Comparison of ENCODE assay signal across 10 mouse cellular contexts in the genomic region with DNA sequence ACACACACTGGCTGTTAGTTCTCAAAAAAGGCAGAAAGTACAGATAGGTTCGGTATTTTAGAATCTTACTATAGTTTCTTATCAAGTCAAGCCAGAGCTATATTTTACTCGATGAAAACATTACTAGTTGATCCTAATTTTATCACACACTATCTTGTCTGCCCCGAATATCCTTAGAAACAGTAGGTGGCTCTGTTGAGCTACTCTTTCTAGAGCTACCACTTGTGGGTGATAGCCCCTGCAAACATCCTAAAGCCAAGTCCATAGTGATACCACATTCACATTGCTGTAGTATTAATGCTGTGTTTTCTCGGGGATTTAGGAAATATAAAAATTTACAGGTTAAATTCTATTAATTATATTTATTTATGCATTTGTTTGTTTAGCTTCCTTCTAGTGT.
DNase-seq lines count a peak whose midpoint lies in the region; ATAC-seq and TF ChIP-seq lines count a peak whose summit lies in the region.
"Had no signal": no experiment of that assay in that cellular context is flagged by ENCODE, and none has a peak within 500 bp of the region (broad histone marks: within the 10 kb centered on the region; RNA-seq: fewer than 3 reads in every experiment).

No protein-coding gene starts in this region.

- no peaks in the 10 kb centered on the region for H3K27me3 ChIP-seq in hindbrain, embryonic 11.5 days (ENCODE audit: control insufficient read depth, insufficient read depth, low read length)
- no peaks in the 10 kb centered on the region for H3K27me3 ChIP-seq in hindbrain, embryonic 16.5 days (replicated peaks; ENCODE audit: control insufficient read depth, insufficient read depth, low read length)
- no peaks in the 10 kb centered on the region for H3K27me3 ChIP-seq in Patski
- H3K27me3 ChIP-seq: liver, embryonic 13.5 days had no signal

- ATAC-seq in hindbrain, embryonic 11.5 days (ENCODE audit: low FRiP score): no peak
- ATAC-seq in hindbrain, embryonic 16.5 days: no peak
- no peak for ATAC-seq in Patski

- H3K27ac ChIP-seq in hindbrain, embryonic 11.5 days (ENCODE audit: low read depth, low read length): no peak overlapping the region
- H3K27ac ChIP-seq in hindbrain, embryonic 16.5 days (ENCODE audit: low read depth, low read length): no peak overlapping the region
- H3K27ac ChIP-seq: liver, embryonic 13.5 days had no signal

- H3K9me3 ChIP-seq in hindbrain, embryonic 11.5 days (ENCODE audit: control insufficient read depth, low read length): no peaks in the 10 kb centered on the region
- no peaks in the 10 kb centered on the region for H3K9me3 ChIP-seq in hindbrain, embryonic 16.5 days (ENCODE audit: control insufficient read depth, low read length)
- H3K9me3 ChIP-seq: liver, embryonic 13.5 days had no signal

- in situ Hi-C loops in Patski (cut with MboI; ENCODE audit: low pct_unique_long_range_greater_than_20kb): loop anchor here (5.0 kb wide), 1 partner anchor 1102 kb away; no protein-coding TSS in a partner anchor

- CTCF ChIA-PET in Patski (lab: Charles Lee): interaction anchor here (0.7 to 1.9 kb wide), 5 partner anchors 10 to 1098 kb away, joined by 3 to 9 read pairs (median 3); a partner anchor contains a TSS

- H3K9ac ChIP-seq in hindbrain, embryonic 11.5 days (ENCODE audit: low read depth, low read length): no peak overlapping the region
- H3K9ac ChIP-seq in hindbrain, embryonic 16.5 days (ENCODE audit: low read depth, low read length): no peak overlapping the region
- H3K9ac ChIP-seq: liver, embryonic 13.5 days had no signal

- H3K4me3 ChIP-seq in hindbrain, embryonic 11.5 days (ENCODE audit: low read depth, low read length): no peak overlapping the region
- H3K4me3 ChIP-seq in hindbrain, embryonic 16.5 days (ENCODE audit: low read length): no peak overlapping the region
- H3K4me3 ChIP-seq: liver, embryonic 13.5 days had no signal

- POLR2A ChIA-PET in Patski (lab: Charles Lee): no interaction called here

- DNase-seq in hindbrain, embryonic 11.5 days (ENCODE audit: low spot score): peak; percentile 2
- peak; percentile 5 for DNase-seq in lung, postnatal 10 days
- DNase-seq in lung, postnatal 36 days: no peak
- DNase-seq in Patski (ENCODE audit: low read depth, low spot score): peak; percentile 4
- peak; percentile 1 for DNase-seq in retina, postnatal 1 day
- no peak for DNase-seq in heart, adult 18-20 months
- DNase-seq: adrenal gland, postnatal 25 days; heart, postnatal 14 days; liver, embryonic 13.5 days had no signal

- H3K4me1 ChIP-seq in hindbrain, embryonic 11.5 days (replicated peaks; ENCODE audit: control insufficient read depth, insufficient read depth, low read length): no peaks in the 10 kb centered on the region
- H3K4me1 ChIP-seq in hindbrain, embryonic 16.5 days (ENCODE audit: control insufficient read depth, insufficient read depth, low read depth, low read length): no peaks in the 10 kb centered on the region
- H3K4me1 ChIP-seq: liver, embryonic 13.5 days had no signal

- 48% methylated on average over 4 of the region's 4 CpGs for WGBS in hindbrain, embryonic 11.5 days
- WGBS in hindbrain, embryonic 16.5 days: 54% methylated on average over 4 of the region's 4 CpGs

- TF ChIP-seq CTCF in Patski (IDR thresholded peaks at IDR 0.05): peak; percentile 53

- no peaks in the 10 kb centered on the region for H3K36me3 ChIP-seq in hindbrain, embryonic 11.5 days (ENCODE audit: control insufficient read depth, insufficient read depth, low read length)
- H3K36me3 ChIP-seq in hindbrain, embryonic 16.5 days (ENCODE audit: control insufficient read depth, insufficient read depth, low read length): no peaks in the 10 kb centered on the region
- H3K36me3 ChIP-seq: liver, embryonic 13.5 days had no signal

- no peak overlapping the region for H3K4me2 ChIP-seq in hindbrain, embryonic 11.5 days (replicated peaks; ENCODE audit: low read depth, low read length)
- no peak overlapping the region for H3K4me2 ChIP-seq in hindbrain, embryonic 16.5 days (ENCODE audit: low read length)
- H3K4me2 ChIP-seq: liver, embryonic 13.5 days had no signal

Comparison
In these comparisons a context has a peak if more than half of its experiments do, and no peak if none do; other contexts are left out.
1. DNase-seq: peak in hindbrain, embryonic 11.5 days (single experiment), lung, postnatal 10 days (single experiment), Patski (single experiment) and retina, postnatal 1 day (single experiment); none in lung, postnatal 36 days (single experiment) and heart, adult 18-20 months (0 of 2).